Mouse (Mus musculus) heart, embryonic 13.5 days (tissue): ENCODE measurements at regions not wholly inside any gene's neighbourhood (a gene's known extent, or its start where the extent isn't known, plus 50 kb on each side); places are given as distances from the start of the nearest gene placed in this dataset.
A peak's percentile ranks its signal among the peaks of the same experiment; 100 is the strongest.

Source experiments
- ATAC-seq: fragments of 200-750 bp; cut with Nextera tagmentation; 2 replicates; pipeline ENCODE4 v1.8.0; 2017; ENCODE audit warnings: moderate TSS enrichment; ENCODE audit not compliant: insufficient number of reproducible peaks, low FRiP score, low TSS enrichment; ENCODE audit errors: extremely low read depth
- H3K27ac ChIP-seq: fragments of 300-500 bp; sonication (generic); replicated peaks from 2 replicates; pipeline ENCODE4 v1.5.1; 2015; ENCODE audit warnings: moderate library complexity, mild to moderate bottlenecking, inconsistent platforms
- H3K27me3 ChIP-seq: fragments of 300-500 bp; sonication (generic); replicated peaks from 2 replicates; pipeline ENCODE4 v1.6.1; 2015; ENCODE audit warnings: mild to moderate bottlenecking, inconsistent platforms
- H3K36me3 ChIP-seq: fragments of 300-500 bp; sonication (generic); 2 replicates; pipeline ENCODE4 v1.6.1; 2015; ENCODE audit warnings: mild to moderate bottlenecking, inconsistent platforms
- H3K4me1 ChIP-seq: fragments of 300-500 bp; sonication (generic); 2 replicates; pipeline ENCODE4 v1.6.1; 2015; ENCODE audit warnings: inconsistent platforms
- H3K4me2 ChIP-seq: fragments of 300-500 bp; sonication (generic); 2 replicates; pipeline ENCODE4 v1.6.1; 2015; ENCODE audit warnings: inconsistent platforms, mild to moderate bottlenecking, moderate library complexity
- H3K4me3 ChIP-seq: fragments of 300-500 bp; sonication (generic); 2 replicates; pipeline ENCODE4 v1.5.1; 2015; ENCODE audit warnings: moderate library complexity, mild to moderate bottlenecking, inconsistent platforms
- H3K9ac ChIP-seq: fragments of 300-500 bp; sonication (generic); 2 replicates; pipeline ENCODE4 v1.6.1; 2015; ENCODE audit warnings: inconsistent platforms, mild to moderate bottlenecking, moderate library complexity
- H3K9me3 ChIP-seq: fragments of 300-500 bp; sonication (generic); 2 replicates; pipeline ENCODE4 v1.6.1; 2016; ENCODE audit warnings: inconsistent platforms
- WGBS: fragments of 180-500 bp; shearing (Covaris S2); methylation state at CpG from one replicate; pipeline ENCODE4 v1.1.7; 2015; ENCODE audit warnings: mixed read lengths; 5-methylcytosine and 5-hydroxymethylcytosine counted together

DNA sequence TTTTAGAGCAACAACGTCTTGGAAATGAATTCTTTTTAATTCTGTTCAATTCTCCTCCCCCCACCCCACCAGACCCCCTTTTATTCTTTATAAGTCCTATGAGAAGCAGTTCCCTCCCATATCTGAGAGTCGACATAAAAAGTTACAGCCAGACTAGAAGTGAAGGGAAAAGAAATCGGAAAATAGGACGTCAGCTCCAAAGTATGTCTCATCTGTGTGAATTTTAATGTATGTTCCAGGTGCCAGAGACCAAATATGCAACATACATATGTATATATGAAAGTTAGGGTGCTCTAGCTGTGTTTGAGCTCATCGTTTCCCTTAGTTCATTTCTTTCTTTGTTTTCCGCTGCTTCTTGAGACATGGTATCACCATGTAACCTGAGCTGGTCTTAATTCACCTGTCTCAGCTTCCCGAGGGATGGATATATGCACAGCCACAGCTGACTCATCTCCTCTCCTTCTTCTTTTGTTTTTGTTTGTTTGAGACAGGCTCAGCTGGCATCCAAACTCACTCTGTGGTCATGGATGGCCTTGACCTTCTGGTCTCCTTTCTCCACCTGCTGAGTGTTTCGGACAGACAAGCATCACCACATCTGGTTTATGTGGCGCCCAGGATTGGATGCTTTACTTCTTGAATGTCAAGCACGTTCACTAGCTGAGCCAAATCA lies 78.8 kb upstream of the Pias1 start:
- Histone ChIP-seq H3K9me3 (peaks cover 13% of the 10 kb centered on the region), H3K4me2 (no peak overlapping the region), H3K27ac (no peak overlapping the region), H3K36me3 (no peaks in the 10 kb centered on the region), H3K4me3 (no peak overlapping the region), H3K9ac (no peak overlapping the region), H3K27me3 (no peaks in the 10 kb centered on the region), H3K4me1 (peaks cover 32% of the 10 kb centered on the region)
- ATAC-seq: no peak
- 63% methylated on average over 10 of the region's 10 CpGs for WGBS

DNA sequence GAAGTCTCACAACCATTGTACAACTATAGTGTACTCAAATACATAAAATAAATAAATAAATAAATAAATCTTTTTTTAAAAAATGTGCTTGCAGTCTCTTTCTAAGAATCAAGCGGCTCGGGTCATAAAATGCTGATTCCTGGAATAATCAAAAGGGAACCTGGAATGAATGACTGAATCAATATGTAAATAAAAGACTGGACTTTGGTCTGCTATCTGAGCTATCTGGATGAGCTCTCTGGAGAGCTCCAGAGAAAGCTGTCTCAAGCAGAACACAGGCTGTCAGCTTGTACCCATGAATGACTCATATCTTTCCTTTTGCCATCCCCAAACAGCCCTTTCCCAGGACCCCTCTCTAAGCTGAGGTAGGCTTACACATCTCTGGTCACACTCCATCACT lies 75.8 kb upstream of the Pias1 start:
- 84% methylated on average over 2 of the region's 2 CpGs for WGBS
- no peak for ATAC-seq
- no peak overlapping the region for H3K4me2 ChIP-seq
- H3K9ac ChIP-seq: no peak overlapping the region
- no peaks in the 10 kb centered on the region for H3K36me3 ChIP-seq
- H3K4me1 ChIP-seq: peaks cover 24% of the 10 kb centered on the region
- peaks cover 13% of the 10 kb centered on the region for H3K9me3 ChIP-seq
- H3K4me3 ChIP-seq: no peak overlapping the region
- H3K27ac ChIP-seq: no peak overlapping the region
- no peaks in the 10 kb centered on the region for H3K27me3 ChIP-seq

DNA sequence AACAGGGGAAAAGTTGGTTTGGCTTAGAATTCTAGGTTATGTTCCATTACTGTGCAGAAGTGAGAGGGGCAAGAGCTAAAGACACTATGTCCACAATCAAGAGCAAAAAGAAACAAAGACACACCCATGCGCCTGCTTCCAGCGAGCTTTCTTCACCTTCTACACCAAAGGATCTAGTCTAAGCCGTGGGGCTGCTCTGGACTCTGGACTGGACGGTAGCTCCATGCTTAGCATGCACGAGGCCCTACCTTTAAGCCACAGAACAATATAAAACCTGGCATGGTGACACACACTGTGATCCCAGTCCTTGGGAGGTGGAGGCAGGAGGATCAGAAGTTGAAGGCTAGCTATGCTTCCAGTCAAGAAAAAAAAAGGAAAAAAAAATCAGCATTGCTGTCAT lies 73.0 kb upstream of the Pias1 start:
- Histone ChIP-seq H3K9me3 (peaks cover 13% of the 10 kb centered on the region), H3K27me3 (no peaks in the 10 kb centered on the region), H3K4me2 (no peak overlapping the region), H3K4me3 (no peak overlapping the region), H3K27ac (no peak overlapping the region), H3K9ac (no peak overlapping the region), H3K36me3 (no peaks in the 10 kb centered on the region), H3K4me1 (peaks cover 14% of the 10 kb centered on the region)
- 75% methylated on average over 5 of the region's 5 CpGs for WGBS
- ATAC-seq: no peak

DNA sequence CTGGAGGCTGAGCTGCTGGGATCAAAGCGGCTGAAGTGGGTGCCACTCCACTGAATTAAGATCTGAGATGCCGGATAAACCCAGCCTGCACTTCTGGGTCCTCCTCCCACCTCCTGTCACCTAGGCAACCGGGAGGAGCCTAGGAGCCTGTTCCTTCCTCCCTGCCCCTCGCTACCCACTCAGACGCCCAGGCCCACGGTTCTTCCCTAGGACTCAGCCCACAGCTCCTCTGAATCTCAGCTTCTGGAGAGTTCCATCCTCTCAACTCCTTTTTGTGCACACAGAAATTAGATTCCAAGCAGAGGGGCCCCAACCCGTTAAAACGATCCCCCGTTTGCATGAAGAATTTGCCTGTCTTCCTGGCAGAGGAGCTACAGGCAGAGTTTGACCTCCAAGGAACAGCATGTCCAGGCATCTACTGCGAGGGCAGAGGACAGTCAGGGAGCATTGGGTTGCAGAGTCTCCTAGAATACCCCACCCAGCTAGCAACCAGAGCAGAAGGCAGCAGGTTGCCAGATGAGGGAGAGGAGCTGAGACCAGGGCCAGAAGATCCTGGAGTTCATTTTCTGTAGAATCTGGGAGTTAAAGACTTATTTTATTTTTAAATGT lies 71.6 kb upstream of the Pias1 start:
- WGBS: 4% methylated on average over 10 of the region's 10 CpGs
- no peaks in the 10 kb centered on the region for H3K27me3 ChIP-seq
- peak overlapping the region; percentile 38 for H3K4me3 ChIP-seq
- peak overlapping the region; percentile 68 for H3K4me2 ChIP-seq
- peaks cover 14% of the 10 kb centered on the region for H3K4me1 ChIP-seq
- H3K9me3 ChIP-seq: peaks cover 13% of the 10 kb centered on the region
- ATAC-seq: no peak
- peak overlapping the region; percentile 25 for H3K27ac ChIP-seq
- peak overlapping the region; percentile 67 for H3K9ac ChIP-seq
- no peaks in the 10 kb centered on the region for H3K36me3 ChIP-seq

DNA sequence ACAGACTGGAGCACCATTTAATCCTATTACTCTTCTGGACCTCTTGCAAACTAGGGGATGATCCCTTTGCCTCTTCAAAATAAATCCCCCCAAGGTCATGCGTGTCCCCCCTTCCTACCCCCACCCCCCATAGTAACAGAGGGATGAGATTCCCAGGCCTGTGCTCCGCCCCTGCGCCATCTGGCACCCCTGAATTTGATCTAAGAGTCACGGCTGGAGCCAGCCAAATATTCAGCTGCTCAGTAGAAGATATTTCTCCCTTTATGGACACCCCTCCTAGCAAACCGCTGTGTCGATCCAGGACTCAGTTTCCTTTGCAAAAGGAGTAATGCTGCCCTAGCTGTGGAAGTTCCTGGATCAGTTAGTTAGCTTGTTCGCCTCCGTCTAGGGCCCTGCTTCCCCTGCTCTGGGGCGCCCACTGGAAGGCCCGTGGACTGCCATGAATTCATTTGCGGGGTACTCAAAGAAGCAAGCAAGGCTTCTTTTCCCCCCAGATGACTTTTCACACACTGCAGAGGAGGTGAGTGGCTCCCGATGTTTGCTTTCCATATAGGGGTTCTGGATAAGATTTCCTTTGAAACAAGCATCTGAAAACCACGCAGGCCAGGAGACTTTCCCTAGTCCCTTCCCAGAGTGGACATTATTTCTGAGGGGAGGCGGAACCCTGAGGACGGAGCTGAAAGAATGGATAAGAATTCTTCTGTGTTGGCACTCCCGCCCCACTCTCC lies 70.9 kb upstream of the Pias1 start:
- ATAC-seq: no peak
- H3K9me3 ChIP-seq: peaks cover 13% of the 10 kb centered on the region
- no peaks in the 10 kb centered on the region for H3K36me3 ChIP-seq
- WGBS: 33% methylated on average over 16 of the region's 16 CpGs
- H3K4me3 ChIP-seq: peak overlapping the region; percentile 38
- peak overlapping the region; percentile 68 for H3K4me2 ChIP-seq
- no peaks in the 10 kb centered on the region for H3K27me3 ChIP-seq
- peak overlapping the region; percentile 67; the same call in 1 of the 2 replicates for H3K9ac ChIP-seq
- peaks cover 14% of the 10 kb centered on the region for H3K4me1 ChIP-seq
- peak overlapping the region; percentile 32; the same call in 1 of the 2 replicates for H3K27ac ChIP-seq

DNA sequence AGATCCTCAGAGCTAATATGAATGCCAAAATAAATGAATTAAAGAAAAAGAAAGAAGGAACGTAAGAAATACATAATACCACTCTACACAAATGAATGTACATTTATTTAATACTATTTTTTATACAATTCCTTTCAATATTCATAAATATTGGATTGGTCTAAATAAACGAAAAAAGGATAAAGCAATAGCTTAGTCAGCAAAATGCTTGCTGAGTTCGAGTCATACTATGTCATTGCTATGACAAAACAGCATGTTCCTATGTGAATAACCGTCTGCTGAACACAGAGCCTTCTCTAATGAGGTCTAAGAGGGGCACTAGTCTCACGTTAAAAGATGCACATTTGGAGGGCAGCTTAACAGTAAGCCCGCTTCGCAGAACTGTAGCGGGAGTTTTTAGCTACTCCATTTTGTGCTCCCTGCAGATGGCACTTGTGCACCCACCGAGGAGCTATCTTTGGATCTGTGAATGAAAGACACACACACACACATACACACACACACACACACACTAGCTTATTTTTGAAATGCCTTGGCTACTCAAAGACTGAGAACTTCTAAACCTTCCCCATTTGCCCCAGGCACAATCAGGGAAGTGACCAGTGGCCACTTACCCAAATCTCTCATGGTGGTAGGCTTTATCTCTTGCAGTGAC lies 69.1 kb upstream of the Pias1 start:
- Histone ChIP-seq H3K4me1 (peaks cover 14% of the 10 kb centered on the region), H3K27me3 (no peaks in the 10 kb centered on the region), H3K27ac (no peak overlapping the region), H3K4me2 (no peak overlapping the region), H3K9ac (no peak overlapping the region), H3K36me3 (no peaks in the 10 kb centered on the region), H3K4me3 (no peak overlapping the region), H3K9me3 (no peaks in the 10 kb centered on the region)
- WGBS: 77% methylated on average over 9 of the region's 9 CpGs
- ATAC-seq: no peak

DNA sequence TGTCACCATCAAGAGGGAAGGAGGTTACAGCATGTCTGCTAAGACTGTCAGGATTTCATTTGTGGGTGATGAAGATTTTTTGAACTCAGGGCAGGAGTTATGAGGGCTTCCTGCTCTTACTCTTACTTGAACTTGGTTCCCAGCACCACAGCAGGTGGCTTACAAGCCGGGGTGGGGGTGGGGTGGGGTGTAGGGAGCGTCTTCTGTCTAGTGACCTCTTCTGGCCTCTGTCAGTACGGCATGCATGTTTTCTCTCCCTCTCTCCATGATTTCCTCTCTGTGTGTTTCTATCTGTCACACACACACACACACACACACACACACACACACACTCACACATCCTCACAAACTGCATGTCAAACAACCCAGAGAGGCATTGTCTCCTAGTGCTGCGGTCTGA lies 64.5 kb upstream of the Pias1 start:
- no peak overlapping the region for H3K27ac ChIP-seq
- H3K9ac ChIP-seq: no peak overlapping the region
- H3K4me3 ChIP-seq: no peak overlapping the region
- ATAC-seq: no peak
- WGBS: 58% methylated on average over 4 of the region's 4 CpGs
- H3K9me3 ChIP-seq: no peaks in the 10 kb centered on the region
- H3K36me3 ChIP-seq: no peaks in the 10 kb centered on the region
- H3K4me1 ChIP-seq: no peaks in the 10 kb centered on the region
- no peaks in the 10 kb centered on the region for H3K27me3 ChIP-seq
- no peak overlapping the region for H3K4me2 ChIP-seq

DNA sequence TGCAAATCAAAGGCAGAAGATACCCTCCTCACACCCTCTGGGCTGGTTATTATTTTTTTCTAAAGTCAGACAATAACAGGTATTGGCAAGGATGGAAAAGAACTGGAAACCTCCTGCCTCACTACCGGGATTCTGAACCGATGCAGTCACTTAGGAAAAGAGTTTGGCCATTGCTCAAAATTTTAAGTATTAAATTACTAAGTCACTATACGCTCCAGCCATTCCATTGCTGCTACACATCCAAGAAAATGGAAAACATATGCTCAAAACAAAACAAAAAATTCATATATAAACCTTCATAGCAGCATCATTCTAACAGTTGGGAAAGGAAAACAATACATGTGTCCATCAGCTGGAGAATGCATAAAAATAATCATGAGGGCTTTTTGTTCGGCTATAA lies 63.9 kb upstream of the Pias1 start:
- no peak for ATAC-seq
- H3K9me3 ChIP-seq: no peaks in the 10 kb centered on the region

DNA sequence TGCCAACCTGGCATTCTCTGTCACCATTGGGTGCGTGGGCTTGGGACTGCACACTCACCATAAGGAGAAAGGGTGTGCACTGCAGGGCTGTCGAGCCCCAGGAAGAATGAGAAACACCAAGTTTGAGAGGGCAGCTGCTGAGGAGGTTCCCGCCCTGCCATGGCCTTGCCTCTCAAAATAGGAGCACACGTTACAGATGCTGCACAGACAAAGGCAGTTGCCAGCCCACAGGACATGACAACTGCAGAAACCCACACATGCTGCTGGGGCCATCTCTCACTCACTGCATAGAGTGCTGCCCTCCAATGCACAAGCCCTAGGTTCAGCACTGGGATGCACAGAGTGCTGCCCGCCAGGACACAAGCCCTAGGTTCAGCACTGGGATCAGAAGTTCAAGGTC lies 61.6 kb upstream of the Pias1 start:
- no peaks in the 10 kb centered on the region for H3K4me1 ChIP-seq
- WGBS: 80% methylated on average over 5 of the region's 5 CpGs
- H3K9ac ChIP-seq: no peak overlapping the region
- H3K27me3 ChIP-seq: no peaks in the 10 kb centered on the region
- H3K4me2 ChIP-seq: no peak overlapping the region
- H3K27ac ChIP-seq: no peak overlapping the region
- no peak overlapping the region for H3K4me3 ChIP-seq
- no peak for ATAC-seq
- no peaks in the 10 kb centered on the region for H3K36me3 ChIP-seq
- no peaks in the 10 kb centered on the region for H3K9me3 ChIP-seq

More for the DNA sequence above, 63.9 kb upstream of the Pias1 start:
- Histone ChIP-seq H3K9ac (no peak overlapping the region), H3K4me2 (no peak overlapping the region), H3K4me3 (no peak overlapping the region), H3K36me3 (no peaks in the 10 kb centered on the region), H3K4me1 (no peaks in the 10 kb centered on the region), H3K27me3 (no peaks in the 10 kb centered on the region), H3K27ac (no peak overlapping the region)
- WGBS: 84% methylated on average over 4 of the region's 4 CpGs

DNA sequence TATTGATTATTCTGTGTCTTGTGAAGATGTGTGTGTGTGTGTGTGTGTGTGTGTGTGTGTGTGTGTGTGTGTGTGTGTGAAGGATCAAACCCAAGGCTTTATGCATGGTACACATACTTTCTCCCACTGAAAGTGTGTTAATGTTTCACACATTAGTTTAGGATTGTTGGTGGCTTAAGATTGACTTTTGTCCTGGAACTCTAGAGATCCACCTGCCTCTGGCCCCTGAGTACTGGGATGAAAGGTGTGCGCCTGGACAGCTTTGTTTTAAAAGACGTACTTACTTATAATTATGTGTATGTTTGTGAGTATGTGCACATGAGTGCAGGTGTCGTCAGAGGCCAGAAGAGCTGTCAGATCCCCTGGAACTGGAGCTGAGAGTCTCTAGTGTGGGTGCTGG lies 59.3 kb upstream of the Pias1 start:
- H3K4me2 ChIP-seq: no peak overlapping the region
- no peak overlapping the region for H3K4me3 ChIP-seq
- no peak overlapping the region for H3K9ac ChIP-seq
- H3K27me3 ChIP-seq: no peaks in the 10 kb centered on the region
- no peak overlapping the region for H3K27ac ChIP-seq
- peaks cover 8% of the 10 kb centered on the region for H3K4me1 ChIP-seq
- ATAC-seq: no peak
- no peaks in the 10 kb centered on the region for H3K36me3 ChIP-seq
- H3K9me3 ChIP-seq: no peaks in the 10 kb centered on the region
- 81% methylated on average over 3 of the region's 3 CpGs for WGBS

DNA sequence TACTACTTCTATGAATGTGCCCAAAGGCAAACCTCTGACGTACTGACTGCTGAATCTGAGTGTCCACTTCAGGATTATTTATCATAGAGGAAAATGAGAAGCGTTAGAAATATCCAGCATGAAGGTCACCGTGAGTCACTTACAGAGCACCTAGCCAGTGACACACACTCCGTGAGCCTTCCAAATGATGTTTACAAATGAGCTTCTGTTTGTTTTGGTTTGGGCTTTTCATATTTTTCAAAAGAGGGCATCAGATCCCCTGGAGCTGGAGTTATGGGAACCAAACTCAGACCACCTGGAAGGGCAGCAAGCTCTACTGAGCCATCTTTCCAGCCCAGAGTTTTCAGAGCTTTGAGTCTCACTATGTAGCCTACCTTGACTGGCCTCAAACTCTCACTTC lies 57.8 kb upstream of the Pias1 start:
- no peaks in the 10 kb centered on the region for H3K9me3 ChIP-seq
- H3K27ac ChIP-seq: no peak overlapping the region
- H3K4me3 ChIP-seq: no peak overlapping the region
- H3K4me2 ChIP-seq: no peak overlapping the region
- WGBS: 87% methylated on average over 4 of the region's 4 CpGs
- H3K27me3 ChIP-seq: no peaks in the 10 kb centered on the region
- ATAC-seq: no peak
- H3K4me1 ChIP-seq: peaks cover 8% of the 10 kb centered on the region
- no peaks in the 10 kb centered on the region for H3K36me3 ChIP-seq
- no peak overlapping the region for H3K9ac ChIP-seq
